Mouse (Mus musculus) liver, embryonic 14.5 days (tissue): Measurements from ENCODE around the gene Ltb. TPM values are rescaled to one million over a fixed set of nuclear protein-coding genes. Genes with fewer than 3 reads are reported as not detected.

Source experiments
- ATAC-seq: fragments of 200-750 bp; cut with Nextera tagmentation; 2 replicates; pipeline ENCODE4 v1.8.0; 2017; ENCODE audit warnings: moderate number of reproducible peaks, mild to moderate bottlenecking, moderate library complexity; ENCODE audit not compliant: insufficient read depth
- DNase-seq, 3 experiments: peaks; one replicate each; pipeline ENCODE4 v3.0.0-alpha.2; 2012 to 2013; ENCODE audit warnings: low read depth in 3 of 3, low spot score in 3 of 3
- H3K27ac ChIP-seq: fragments of 300-500 bp; sonication (generic); 2 replicates; pipeline ENCODE4 v1.5.1; 2014; ENCODE audit warnings: moderate library complexity, mild to moderate bottlenecking, control low read depth, inconsistent platforms
- H3K27me3 ChIP-seq: fragments of 300-500 bp; sonication (generic); 2 replicates; pipeline ENCODE4 v1.6.1; 2014; ENCODE audit warnings: mild to moderate bottlenecking, low read length, moderate library complexity; ENCODE audit not compliant: control insufficient read depth, insufficient read depth
- H3K36me3 ChIP-seq: fragments of 300-500 bp; sonication (generic); replicated peaks from 2 replicates; pipeline ENCODE4 v1.6.1; 2014; ENCODE audit warnings: low read depth; ENCODE audit not compliant: control insufficient read depth, insufficient read depth
- H3K4me1 ChIP-seq, 2 experiments: fragments of 200-500 bp in 1 of 2; fragments of 300-500 bp in 1 of 2; sonication (generic) in 1 of 2; replicated peaks; 2 replicates each; pipeline ENCODE4 v1.6.1; 2012 to 2014; ENCODE audit warnings: antibody characterized with exemption in 1 of 2, inconsistent platforms in 1 of 2, low read length in 1 of 2; ENCODE audit not compliant: control insufficient read depth in 2 of 2, insufficient read depth in 2 of 2
- H3K4me2 ChIP-seq: fragments of 300-500 bp; sonication (generic); 2 replicates; pipeline ENCODE4 v1.6.1; 2014; ENCODE audit warnings: low read depth, mild to moderate bottlenecking, control low read depth, moderate library complexity
- H3K4me3 ChIP-seq, 2 experiments: fragments of 200-500 bp in 1 of 2; fragments of 300-500 bp in 1 of 2; sonication (generic) in 1 of 2; 2 replicates each; pipeline ENCODE4 v1.5.1; 2012 to 2014; ENCODE audit warnings: low read depth in 2 of 2, low read length in 2 of 2, mild to moderate bottlenecking in 2 of 2, control low read depth in 1 of 2, inconsistent platforms in 1 of 2, moderate library complexity in 1 of 2; ENCODE audit not compliant: insufficient read depth in 1 of 2
- H3K9ac ChIP-seq: fragments of 300-500 bp; sonication (generic); replicated peaks from 2 replicates; pipeline ENCODE4 v1.6.1; 2014; ENCODE audit warnings: mild to moderate bottlenecking, control low read depth, moderate library complexity
- H3K9me3 ChIP-seq: fragments of 300-500 bp; sonication (generic); 2 replicates; pipeline ENCODE4 v1.6.1; 2016; ENCODE audit warnings: low read length, mixed read lengths; ENCODE audit not compliant: control insufficient read depth
- CTCF ChIP-seq: IDR thresholded peaks from 2 replicates; pipeline ENCODE4 v1.5.1; 2016; ENCODE audit warnings: antibody characterized with exemption, low read depth, control low read depth
- EP300 ChIP-seq: IDR thresholded peaks from 2 replicates; pipeline ENCODE4 v1.6.1; 2016; ENCODE audit warnings: antibody characterized with exemption, low read depth
- WGBS: fragments of 180-500 bp; shearing (Covaris S2); extraction: QIAGEN DNeasy Blood & Tissue Kit; methylation state at CpG from one replicate; pipeline ENCODE4 v1.1.7; 2014; ENCODE audit not compliant: insufficient replicate concordance; 5-methylcytosine and 5-hydroxymethylcytosine counted together
- polyA plus RNA-seq, 2 experiments: library from polyadenylated mRNA; depleted of rRNA in 1 of 2; stranded (reverse) in 1 of 2; unstranded in 1 of 2; fragments of >200 nt; fragmentation: Nextera tagmentation in 1 of 2; extraction: Ambion mirVana in 1 of 2; gene quantifications; 2 replicates each; pipeline versions ENCODE4 v1.2.1 to v1.2.3; 2012 to 2014

Ltb gene
- polyA plus RNA-seq, 2 experiments, result 0.28 to 0.70 TPM

- Histone ChIP-seq H3K9me3 (no peaks in the 10 kb centered on the region), H3K4me2 (no peak overlapping the region), H3K4me3 (no peak overlapping the region), H3K36me3 (no peaks in the 10 kb centered on the region), H3K27ac (no peak overlapping the region), H3K9ac (no peak overlapping the region), H3K27me3 (no peaks in the 10 kb centered on the region), H3K4me1 (peaks cover 0 to 4% of the 10 kb centered on the region in 2 experiments; a peak in 1 of 4 replicates)
- DNase-seq (no peak), ATAC-seq (no peak)
- 55% methylated on average over 11 of the region's 11 CpGs for WGBS
- TF ChIP-seq CTCF, result no peak
- TF ChIP-seq EP300, result no peak
Observed at GRCm38 (mm10) chr17:35172445-35173234, 21.6 kb upstream of the Ltb start.

- no peak overlapping the region for H3K27ac ChIP-seq
- H3K9me3 ChIP-seq, result no peaks in the 10 kb centered on the region
- H3K9ac ChIP-seq, result no peak overlapping the region
- H3K27me3 ChIP-seq, result no peaks in the 10 kb centered on the region
- H3K4me1 ChIP-seq, result peaks cover 0 to 4% of the 10 kb centered on the region in 2 experiments; a peak in 1 of 4 replicates
- no peak overlapping the region for H3K4me3 ChIP-seq
- H3K36me3 ChIP-seq, result no peaks in the 10 kb centered on the region
- TF ChIP-seq CTCF (no peak), EP300 (no peak)
- DNase-seq (no peak), ATAC-seq (no peak)
- H3K4me2 ChIP-seq, result no peak overlapping the region
- WGBS, result 52% methylated on average over 3 of the region's 3 CpGs
Observed at GRCm38 (mm10) chr17:35173329-35173728, 20.9 kb upstream of the Ltb start.

- Histone ChIP-seq H3K9ac (no peak overlapping the region), H3K27me3 (no peaks in the 10 kb centered on the region), H3K9me3 (no peaks in the 10 kb centered on the region), H3K4me1 (peaks cover 0 to 4% of the 10 kb centered on the region in 2 experiments; a peak in 1 of 4 replicates), H3K4me2 (no peak overlapping the region), H3K4me3 (no peak overlapping the region), H3K36me3 (no peaks in the 10 kb centered on the region), H3K27ac (no peak overlapping the region)
- WGBS, result 45% methylated on average over 8 of the region's 8 CpGs
- TF ChIP-seq CTCF (no peak), EP300 (no peak)
- ATAC-seq (no peak), DNase-seq (no peak)
Observed at GRCm38 (mm10) chr17:35174201-35174977, 19.9 kb upstream of the Ltb start.

- Histone ChIP-seq H3K9me3 (no peaks in the 10 kb centered on the region), H3K9ac (no peak overlapping the region), H3K36me3 (no peaks in the 10 kb centered on the region), H3K4me3 (no peak overlapping the region), H3K27ac (no peak overlapping the region), H3K4me2 (no peak overlapping the region), H3K27me3 (no peaks in the 10 kb centered on the region), H3K4me1 (peaks cover 0 to 4% of the 10 kb centered on the region in 2 experiments; a peak in 1 of 4 replicates)
- DNase-seq (no peak), ATAC-seq (no peak)
- 60% methylated on average over 6 of the region's 6 CpGs for WGBS
- TF ChIP-seq EP300 (no peak), CTCF (no peak)
Observed at GRCm38 (mm10) chr17:35175382-35175781, 18.9 kb upstream of the Ltb start.

- TF ChIP-seq EP300, result no peak
- no peak for TF ChIP-seq CTCF
- 52% methylated on average over 2 of the region's 2 CpGs for WGBS
- no peaks in the 10 kb centered on the region for H3K36me3 ChIP-seq
- H3K9ac ChIP-seq, result no peak within 1 kb of the TSS
- no peaks in the 10 kb centered on the region for H3K27me3 ChIP-seq
- H3K4me3 ChIP-seq, result no peak within 1 kb of the TSS
- H3K4me1 ChIP-seq, result peaks cover 0 to 4% of the 10 kb centered on the region in 2 experiments; a peak in 1 of 4 replicates
- H3K27ac ChIP-seq, result no peak within 1 kb of the TSS
- no peak for ATAC-seq
- H3K4me2 ChIP-seq, result no peak within 1 kb of the TSS
- H3K9me3 ChIP-seq, result no peaks in the 10 kb centered on the region
- no peak for DNase-seq
Observed at GRCm38 (mm10) chr17:35175968-35176367, 18.3 kb upstream of the Ltb start, which contains the start of gene Aif1. Aif1 (minus strand) TSS chr17:35176068.
